ENCODE assay signal across 29 mouse cellular contexts in the genomic region with DNA sequence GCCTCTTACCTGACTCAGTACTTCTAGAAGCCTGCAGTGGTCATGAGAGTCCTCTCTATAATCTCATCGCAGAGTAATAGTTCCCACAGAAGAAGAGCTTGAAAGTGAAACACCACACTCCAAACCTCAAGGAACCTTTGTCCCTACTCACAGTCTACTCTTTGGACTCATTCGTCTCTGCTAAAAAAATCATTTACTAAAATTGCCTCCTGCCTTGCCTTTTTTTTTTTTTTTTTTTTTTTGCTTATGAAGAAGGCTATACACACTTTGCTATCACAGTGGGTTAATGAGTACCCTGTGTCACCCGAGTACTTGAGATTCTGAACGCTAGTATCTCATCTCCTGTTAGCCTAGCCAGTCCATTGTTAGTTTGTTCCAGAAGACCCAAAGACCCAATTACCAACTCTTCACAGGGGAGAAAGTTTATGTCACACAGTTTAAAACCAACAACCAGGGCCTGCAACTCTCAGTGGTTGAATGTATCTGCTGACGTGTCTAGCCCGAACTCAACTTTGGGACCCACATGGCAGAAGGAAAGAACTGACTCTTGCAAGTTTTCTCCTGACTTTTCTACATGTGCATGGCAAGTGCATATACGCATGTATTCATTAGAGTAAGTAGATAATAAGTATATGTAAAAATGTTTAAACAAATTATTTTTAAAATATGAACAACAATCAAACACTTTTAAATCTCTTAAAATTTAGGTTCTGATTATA. TPM values are rescaled to one million over a fixed set of nuclear protein-coding genes. Genes with fewer than 3 reads are reported as not detected.
DNase-seq lines count a peak whose midpoint lies in the region; ATAC-seq and TF ChIP-seq lines count a peak whose summit lies in the region.
"Had no signal": no experiment of that assay in that cellular context is flagged by ENCODE, and none has a peak within 500 bp of the region (broad histone marks: within the 10 kb centered on the region; RNA-seq: fewer than 3 reads in every experiment).

No protein-coding gene starts in this region.

- intact Hi-C loops in left cerebral cortex, postnatal 10 days (cut with DNase I), result no loop called here

- H3K4me1 ChIP-seq in intestine, embryonic 16.5 days (ENCODE audit: control insufficient read depth, insufficient read depth, low read length), result no peaks in the 10 kb centered on the region
- H3K4me1 ChIP-seq in kidney, adult 2 months (ENCODE audit: control insufficient read depth, insufficient read depth, low read length), result no peaks in the 10 kb centered on the region
- H3K4me1 ChIP-seq: embryonic facial prominence, embryonic 13.5 days; forebrain, embryonic 12.5 days; hindbrain, embryonic 15.5 days; liver, embryonic 15.5 days; lung, embryonic 15.5 days; megakaryocyte, embryonic 14.5 days; midbrain, embryonic 15.5 days; neural tube, embryonic 13.5 days had no signal

- no peak for TF ChIP-seq POLR2A in kidney, adult 2 months (IDR thresholded peaks at IDR 0.05; ENCODE audit: low read depth, low read length)

- no peak for TF ChIP-seq CTCF in kidney, adult 2 months (conservative IDR thresholded peaks at IDR 0.05; ENCODE audit: insufficient read depth, insufficient read length, low read depth, low read length)

- H3K9me3 ChIP-seq in intestine, embryonic 16.5 days (ENCODE audit: control insufficient read depth, low read length), result no peaks in the 10 kb centered on the region
- H3K9me3 ChIP-seq: embryonic facial prominence, embryonic 13.5 days; forebrain, embryonic 12.5 days; hindbrain, embryonic 15.5 days; limb, embryonic 10.5 days; liver, embryonic 15.5 days; lung, embryonic 15.5 days; midbrain, embryonic 15.5 days; neural tube, embryonic 13.5 days had no signal

- H3K4me2 ChIP-seq in intestine, embryonic 16.5 days (ENCODE audit: low read depth, low read length), result peak overlapping the region; percentile 26; the same call in 1 of the 2 replicates
- H3K4me2 ChIP-seq: embryonic facial prominence, embryonic 13.5 days; forebrain, embryonic 12.5 days; hindbrain, embryonic 15.5 days; liver, embryonic 15.5 days; lung, embryonic 15.5 days; midbrain, embryonic 15.5 days; neural tube, embryonic 13.5 days had no signal

- no peaks in the 10 kb centered on the region for H3K36me3 ChIP-seq in intestine, embryonic 16.5 days (ENCODE audit: control insufficient read depth, insufficient read depth, low read length)
- H3K36me3 ChIP-seq in kidney, adult 2 months (ENCODE audit: control insufficient read depth, insufficient read depth, low read length), result no peaks in the 10 kb centered on the region
- H3K36me3 ChIP-seq: embryonic facial prominence, embryonic 13.5 days; forebrain, embryonic 12.5 days; hindbrain, embryonic 15.5 days; limb, embryonic 10.5 days; liver, embryonic 15.5 days; lung, embryonic 15.5 days; midbrain, embryonic 15.5 days; neural tube, embryonic 13.5 days had no signal

- ATAC-seq in intestine, embryonic 16.5 days, result peak; percentile 98
- ATAC-seq: midbrain, embryonic 15.5 days had no signal

- peak overlapping the region; percentile 6 for H3K4me3 ChIP-seq in intestine, embryonic 16.5 days (ENCODE audit: low read length)
- peak overlapping the region; percentile 51 for H3K4me3 ChIP-seq in kidney, adult 2 months (ENCODE audit: insufficient read depth, low read depth, low read length)
- H3K4me3 ChIP-seq: embryonic facial prominence, embryonic 13.5 days; erythroblast, embryonic 14.5 days; forebrain, embryonic 12.5 days; heart, adult 2 months; hindbrain, embryonic 15.5 days; limb, embryonic 10.5 days; liver, embryonic 15.5 days; lung, embryonic 15.5 days; megakaryocyte, embryonic 14.5 days; midbrain, embryonic 15.5 days; neural tube, embryonic 13.5 days had no signal

- no peaks in the 10 kb centered on the region for H3K27me3 ChIP-seq in intestine, embryonic 16.5 days (replicated peaks; ENCODE audit: control insufficient read depth, insufficient read depth, low read length)
- H3K27me3 ChIP-seq in kidney, adult 2 months (replicated peaks; ENCODE audit: control insufficient read depth, insufficient read depth, low read length), result no peaks in the 10 kb centered on the region
- H3K27me3 ChIP-seq: embryonic facial prominence, embryonic 13.5 days; hindbrain, embryonic 15.5 days; liver, embryonic 15.5 days; lung, embryonic 15.5 days; megakaryocyte, embryonic 14.5 days; midbrain, embryonic 15.5 days; neural tube, embryonic 13.5 days had no signal

- no peak overlapping the region for H3K9ac ChIP-seq in intestine, embryonic 16.5 days (ENCODE audit: low read depth, low read length)
- H3K9ac ChIP-seq: embryonic facial prominence, embryonic 13.5 days; forebrain, embryonic 12.5 days; hindbrain, embryonic 15.5 days; liver, embryonic 15.5 days; lung, embryonic 15.5 days; midbrain, embryonic 15.5 days; neural tube, embryonic 13.5 days had no signal

- 75% methylated on average over 7 of the region's 7 CpGs for WGBS in intestine, embryonic 16.5 days
- WGBS in kidney, adult 2 months, result 54% methylated on average over 7 of the region's 7 CpGs

- peak; percentile 84 for DNase-seq in kidney, adult 2 months
- peak; percentile 30 for DNase-seq in kidney, postnatal 10 days
- DNase-seq in yolk sac, embryonic 10.5 days (ENCODE audit: low spot score), result peak; percentile 49
- no peak for DNase-seq in heart, adult 8-10 months (ENCODE audit: low spot score)
- DNase-seq in left cerebral cortex, postnatal 10 days (ENCODE audit: extremely low spot score in 1 of 2, low spot score in 2 of 2), result no peak
- no peak for DNase-seq in MN1 (ENCODE audit: low spot score)
- DNase-seq: adrenal gland, postnatal 10 days; cerebellum, adult 2 months; cerebellum, postnatal 36 days; embryo, embryonic 11 days; gastrocnemius, postnatal 36 days; heart, adult 2 months; heart, postnatal 36 days; liver; lung, postnatal 36 days; retina, postnatal 1 day; right cerebral cortex, postnatal 4 days; thymus, adult 2 months had no signal

- H3K27ac ChIP-seq in intestine, embryonic 16.5 days (ENCODE audit: low read length), result peak overlapping the region; percentile 45; the same call in 1 of the 2 replicates
- H3K27ac ChIP-seq in kidney, adult 2 months (ENCODE audit: insufficient read depth, low read depth, low read length), result peak overlapping the region; percentile 94
- H3K27ac ChIP-seq: embryonic facial prominence, embryonic 13.5 days; forebrain, embryonic 12.5 days; heart, adult 2 months; hindbrain, embryonic 15.5 days; liver, embryonic 15.5 days; lung, embryonic 15.5 days; midbrain, embryonic 15.5 days; neural tube, embryonic 13.5 days had no signal

RNA-seq across cellular contexts. Expression of a gene that starts 10.8 kb away (rescaled TPM):
- polyA plus RNA-seq in intestine, embryonic 16.5 days (2015; fragmentation: Nextera tagmentation; extraction: Ambion mirVana), result 2.0 and 2.4 TPM in 2 replicates
- 0.39 and 0.42 TPM in 2 replicates for polyA plus RNA-seq in kidney, adult 2 months (2012; rRNA removed)
- 1 to 10 TPM in 1 of 4 experiments, under 1 TPM in 3; 0.33 to 1.4 (median 0.45) TPM for total RNA-seq in heart, adult 8-10 months (2022)
- 1 to 10 TPM; 5.3 to 6.3 TPM for total RNA-seq in left cerebral cortex, postnatal 10 days (2021)
- polyA plus RNA-seq: erythroblast, embryonic 14.5 days had no signal

Comparison
In these comparisons a context has a peak if more than half of its experiments do, and no peak if none do; other contexts are left out.
1. DNase-seq: peak in kidney, adult 2 months (single experiment), kidney, postnatal 10 days (single experiment) and yolk sac, embryonic 10.5 days (single experiment); none in heart, adult 8-10 months (single experiment), left cerebral cortex, postnatal 10 days (0 of 2) and MN1 (single experiment).